Mouse (Mus musculus) liver, embryonic 16.5 days (tissue): ENCODE data around the gene Ets1. TPM values are rescaled to one million over a fixed set of nuclear protein-coding genes. Genes with fewer than 3 reads are reported as not detected.

Experiments
- ATAC-seq: fragments of 200-750 bp; cut with Nextera tagmentation; 2 replicates; pipeline ENCODE4 v1.8.0; 2017; ENCODE audit warnings: low read depth, mild to moderate bottlenecking, moderate number of reproducible peaks, moderate library complexity
- H3K27ac ChIP-seq: fragments of 300-500 bp; sonication (generic); 2 replicates; pipeline ENCODE4 v1.5.1; 2014; ENCODE audit warnings: mild to moderate bottlenecking, low read length
- H3K27me3 ChIP-seq: fragments of 300-500 bp; sonication (generic); 2 replicates; pipeline ENCODE4 v1.6.1; 2014; ENCODE audit warnings: low read depth, low read length, mixed read lengths; ENCODE audit not compliant: control insufficient read depth, insufficient read depth
- H3K36me3 ChIP-seq: fragments of 300-500 bp; sonication (generic); 2 replicates; pipeline ENCODE4 v1.6.1; 2014; ENCODE audit warnings: mild to moderate bottlenecking; ENCODE audit not compliant: control insufficient read depth, insufficient read depth
- H3K4me1 ChIP-seq: fragments of 300-500 bp; sonication (generic); 2 replicates; pipeline ENCODE4 v1.6.1; 2014; ENCODE audit warnings: low read depth, low read length, mixed read lengths; ENCODE audit not compliant: control insufficient read depth
- H3K4me2 ChIP-seq: fragments of 300-500 bp; sonication (generic); 2 replicates; pipeline ENCODE4 v1.6.1; 2014; ENCODE audit warnings: low read depth, low read length, mixed read lengths
- H3K4me3 ChIP-seq: fragments of 300-500 bp; sonication (generic); 2 replicates; pipeline ENCODE4 v1.5.1; 2014; ENCODE audit warnings: low read depth, mild to moderate bottlenecking, low read length
- H3K9ac ChIP-seq: fragments of 300-500 bp; sonication (generic); 2 replicates; pipeline ENCODE4 v1.6.1; 2014; ENCODE audit warnings: low read depth, low read length
- H3K9me3 ChIP-seq: fragments of 300-500 bp; sonication (generic); replicated peaks from 2 replicates; pipeline ENCODE4 v1.6.1; 2016; ENCODE audit warnings: low read length; ENCODE audit not compliant: control insufficient read depth
- WGBS: fragments of 180-500 bp; shearing (Covaris S2); extraction: QIAGEN DNeasy Blood & Tissue Kit; methylation state at CpG from one replicate; pipeline ENCODE4 v1.1.7; 2014; ENCODE audit not compliant: insufficient replicate concordance; 5-methylcytosine and 5-hydroxymethylcytosine counted together
- polyA plus RNA-seq: library from polyadenylated mRNA; unstranded; fragments of >200 nt; fragmentation: Nextera tagmentation; extraction: Ambion mirVana; gene quantifications from 2 replicates; pipeline ENCODE4 v1.2.1, GENCODE M21; 2015

The Ets1 gene
- 15.9 and 16.5 TPM in 2 replicates for polyA plus RNA-seq

- Histone ChIP-seq H3K9ac (no peak within 1 kb of the TSS), H3K27ac (no peak within 1 kb of the TSS), H3K4me1 (no peaks in the 10 kb centered on the region), H3K27me3 (peaks cover 19% of the 10 kb centered on the region), H3K36me3 (no peaks in the 10 kb centered on the region), H3K9me3 (no peaks in the 10 kb centered on the region), H3K4me3 (no peak within 1 kb of the TSS), H3K4me2 (no peak within 1 kb of the TSS)
- ATAC-seq: no peak; the same call in 1 of the 2 replicates
- 3% methylated on average over 10 of the region's 10 CpGs for WGBS
Measured at GRCm38 (mm10) chr9:32635627-32636385, at the start of gene Ets1. Gene Ets1 (plus strand): TSS chr9:32636221.

GRCm38 (mm10) chr9:32589900-32590299, 46.1 kb upstream of the Ets1 start:
- peaks cover 2% of the 10 kb centered on the region; the same call in 1 of the 2 replicates for H3K4me1 ChIP-seq
- no peaks in the 10 kb centered on the region for H3K9me3 ChIP-seq
- H3K9ac ChIP-seq: no peak overlapping the region
- ATAC-seq: peak; percentile 44; the same call in 1 of the 2 replicates
- 5% methylated on average over 8 of the region's 8 CpGs for WGBS
- H3K27me3 ChIP-seq: no peaks in the 10 kb centered on the region
- no peaks in the 10 kb centered on the region for H3K36me3 ChIP-seq
- no peak overlapping the region for H3K4me3 ChIP-seq
- H3K4me2 ChIP-seq: no peak overlapping the region
- H3K27ac ChIP-seq: no peak overlapping the region

- Histone ChIP-seq H3K27ac (no peak overlapping the region), H3K27me3 (no peaks in the 10 kb centered on the region), H3K9me3 (no peaks in the 10 kb centered on the region), H3K36me3 (no peaks in the 10 kb centered on the region), H3K4me1 (peaks cover 2% of the 10 kb centered on the region; the same call in 1 of the 2 replicates), H3K4me3 (no peak overlapping the region), H3K4me2 (no peak overlapping the region), H3K9ac (no peak overlapping the region)
- WGBS: 64% methylated on average over 5 of the region's 5 CpGs
- no peak for ATAC-seq
Measured at GRCm38 (mm10) chr9:32590571-32590970, 45.5 kb upstream of the Ets1 start.

GRCm38 (mm10) chr9:32591732-32592582, 44.1 kb upstream of the Ets1 start:
- Histone ChIP-seq H3K36me3 (no peaks in the 10 kb centered on the region), H3K27me3 (no peaks in the 10 kb centered on the region), H3K4me1 (peaks cover 2% of the 10 kb centered on the region; the same call in 1 of the 2 replicates), H3K4me2 (peak overlapping the region; percentile 25; the same call in 1 of the 2 replicates), H3K27ac (no peak overlapping the region), H3K4me3 (no peak overlapping the region), H3K9ac (no peak overlapping the region; the same call in 1 of the 2 replicates), H3K9me3 (no peaks in the 10 kb centered on the region)
- ATAC-seq: peak; percentile 75
- 11% methylated on average over 14 of the region's 14 CpGs for WGBS

DNA sequence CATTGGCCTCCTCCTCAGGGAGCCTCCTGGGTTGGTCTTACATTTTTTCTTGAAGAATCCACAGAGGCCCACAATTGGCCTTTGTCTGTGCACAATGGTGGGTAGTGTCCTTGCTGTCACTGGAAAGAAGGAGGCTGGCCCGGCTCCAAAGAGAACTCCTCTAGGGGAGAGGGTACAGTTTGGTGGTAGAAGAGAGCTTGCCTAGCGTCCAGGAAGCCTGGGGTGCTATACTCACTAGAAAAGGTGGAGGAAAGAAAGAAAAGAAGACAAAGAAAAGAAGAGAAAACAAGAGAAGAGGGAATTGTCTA, 43.5 kb upstream of the Ets1 start:
- 53% methylated on average over 2 of the region's 2 CpGs for WGBS
- no peak overlapping the region for H3K27ac ChIP-seq
- ATAC-seq: no peak

GRCm38 (mm10) chr9:32593816-32594215, 42.2 kb upstream of the Ets1 start:
- Histone ChIP-seq H3K9me3 (no peaks in the 10 kb centered on the region), H3K4me1 (peaks cover 2% of the 10 kb centered on the region; the same call in 1 of the 2 replicates), H3K4me2 (no peak overlapping the region), H3K27ac (no peak overlapping the region), H3K4me3 (no peak overlapping the region), H3K36me3 (no peaks in the 10 kb centered on the region), H3K9ac (no peak overlapping the region), H3K27me3 (no peaks in the 10 kb centered on the region)
- ATAC-seq: no peak
- 32% methylated on average over 1 of the region's 1 CpGs for WGBS

More for the DNA sequence above, 43.5 kb upstream of the Ets1 start:
- Histone ChIP-seq H3K9ac (no peak overlapping the region; the same call in 1 of the 2 replicates), H3K27me3 (no peaks in the 10 kb centered on the region), H3K36me3 (no peaks in the 10 kb centered on the region), H3K4me3 (no peak overlapping the region), H3K9me3 (no peaks in the 10 kb centered on the region), H3K4me1 (peaks cover 2% of the 10 kb centered on the region; the same call in 1 of the 2 replicates), H3K4me2 (no peak overlapping the region)

DNA sequence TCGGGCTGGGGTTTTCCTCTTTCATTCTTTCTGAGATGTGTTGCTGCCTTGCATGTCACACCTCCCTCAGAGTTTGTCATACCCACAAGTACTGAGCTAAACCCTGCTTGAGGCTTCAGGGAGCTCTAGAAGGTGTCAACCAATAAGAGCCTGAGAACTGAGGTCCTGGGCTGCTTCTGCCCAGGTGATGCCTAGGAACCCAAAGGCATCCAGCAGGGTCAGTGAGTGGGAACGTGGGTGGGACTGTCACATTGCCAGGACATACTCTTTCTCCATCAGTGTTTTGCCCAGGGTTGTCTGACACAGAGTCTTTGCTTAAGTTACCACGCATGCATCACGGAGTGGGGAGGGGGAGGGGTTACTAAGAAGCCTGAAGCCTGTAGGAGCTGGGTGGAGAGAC, 41.7 kb upstream of the Ets1 start:
- WGBS: 41% methylated on average over 4 of the region's 4 CpGs
- H3K9ac ChIP-seq: no peak overlapping the region
- no peaks in the 10 kb centered on the region for H3K9me3 ChIP-seq
- H3K36me3 ChIP-seq: no peaks in the 10 kb centered on the region
- no peaks in the 10 kb centered on the region for H3K27me3 ChIP-seq
- H3K4me2 ChIP-seq: no peak overlapping the region
- ATAC-seq: no peak
- no peak overlapping the region for H3K4me3 ChIP-seq
- no peak overlapping the region for H3K27ac ChIP-seq
- peaks cover 2% of the 10 kb centered on the region; the same call in 1 of the 2 replicates for H3K4me1 ChIP-seq

- H3K4me1 ChIP-seq: peaks cover 2% of the 10 kb centered on the region; the same call in 1 of the 2 replicates
- H3K36me3 ChIP-seq: no peaks in the 10 kb centered on the region
- 66% methylated on average over 7 of the region's 7 CpGs for WGBS
- no peaks in the 10 kb centered on the region for H3K9me3 ChIP-seq
- H3K9ac ChIP-seq: no peak overlapping the region
- no peak overlapping the region for H3K4me2 ChIP-seq
- H3K27me3 ChIP-seq: no peaks in the 10 kb centered on the region
- no peak overlapping the region for H3K4me3 ChIP-seq
- no peak for ATAC-seq
- no peak overlapping the region for H3K27ac ChIP-seq
Measured at GRCm38 (mm10) chr9:32595076-32595820, 40.8 kb upstream of the Ets1 start.
